Mouse (Mus musculus) layer of hippocampus, postnatal 36 days (tissue): ENCODE data around the gene A930033H14Rik. TPM values are rescaled to one million over a fixed set of nuclear protein-coding genes. Genes with fewer than 3 reads are reported as not detected.
A peak's percentile ranks its signal among the peaks of the same experiment; 100 is the strongest.

Source experiments
- DNase-seq, 2 experiments: peaks; one replicate each; pipeline ENCODE4 v3.0.0; 2022
- total RNA-seq, 2 experiments: library from RNA; stranded (reverse); gene quantifications; 2 replicates each; pipeline ENCODE4 v1.2.3; 2021

A930033H14Rik gene
- total RNA-seq, 2 experiments from 2014 or later: 2.7 TPM

DNA sequence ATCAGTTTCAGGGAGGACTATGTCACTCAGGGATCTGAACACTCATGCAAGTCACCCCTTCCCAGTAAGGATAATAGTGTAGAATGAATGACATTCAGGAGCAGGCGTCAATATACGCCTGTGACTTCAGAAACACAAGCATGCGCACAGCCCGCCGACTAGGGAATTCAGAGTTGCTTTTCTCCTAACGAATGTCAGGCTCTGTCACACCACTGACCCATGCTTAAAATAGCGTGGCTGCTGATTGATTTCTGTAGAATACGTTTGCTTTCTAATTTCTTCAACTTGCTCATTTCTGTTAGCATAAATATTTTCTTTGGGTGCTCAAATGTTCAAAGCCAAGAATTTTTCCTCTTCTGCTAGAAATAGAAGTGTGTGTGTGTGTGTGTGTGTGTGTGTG is 13.1 kb upstream of the A930033H14Rik start:
- DNase-seq: no peak

DNA sequence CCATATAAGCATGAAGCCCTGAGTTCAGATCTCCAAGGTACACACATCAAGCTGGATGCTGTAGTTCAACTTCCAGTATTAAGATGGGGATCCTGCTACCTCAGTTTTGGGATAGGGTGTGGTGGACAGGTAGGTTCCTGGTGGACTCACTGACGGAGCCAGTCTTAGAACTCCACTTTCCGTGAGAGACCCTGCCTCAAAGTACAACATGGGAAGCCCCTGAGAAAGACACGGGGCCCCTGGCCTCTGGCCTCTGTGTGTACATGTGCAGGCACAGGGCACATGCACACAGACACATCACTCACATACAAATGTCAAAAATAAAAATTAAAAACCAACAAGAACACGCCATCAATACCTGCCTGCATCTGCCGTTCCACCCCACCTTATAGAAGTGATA is 12.6 kb upstream of the A930033H14Rik start:
- no peak for DNase-seq

DNA sequence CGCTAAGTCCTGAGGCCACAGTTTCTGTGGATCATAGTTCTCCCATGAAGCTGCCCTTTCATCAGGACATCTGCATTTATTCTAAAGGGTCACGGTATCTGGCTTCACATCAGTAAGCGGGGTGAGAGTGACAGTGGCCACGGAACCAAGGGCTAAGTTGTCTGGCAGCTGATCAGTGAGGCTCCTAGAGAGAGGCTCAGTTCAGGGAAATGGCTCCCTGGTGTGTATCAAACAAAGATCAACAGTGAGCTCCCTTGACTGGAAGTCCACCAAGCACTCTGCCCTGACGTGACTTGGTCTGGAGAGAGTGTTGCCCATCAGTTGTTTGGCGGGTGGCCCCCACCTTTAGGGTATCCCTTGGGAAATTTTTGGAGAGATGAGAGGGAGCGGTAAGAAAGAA is 11.4 kb upstream of the A930033H14Rik start:
- DNase-seq: no peak

DNA sequence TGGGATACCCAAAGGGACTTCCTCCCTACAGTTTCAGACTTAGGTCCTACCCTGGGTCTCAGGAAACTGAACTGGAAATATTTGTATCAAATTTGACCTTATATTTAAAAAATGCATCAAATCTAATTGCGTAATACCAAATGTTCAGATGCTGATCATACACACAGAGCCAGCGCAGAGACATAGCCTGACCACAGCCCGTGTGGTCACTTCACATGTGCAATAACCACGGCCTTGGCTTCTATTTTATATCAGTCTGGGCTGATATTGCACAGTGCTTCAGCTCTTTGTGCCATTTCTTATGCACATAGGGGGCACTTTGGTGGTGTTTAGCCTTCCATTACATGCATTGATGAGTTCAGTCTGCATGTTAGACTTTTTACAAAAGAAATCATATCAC is 10.3 kb upstream of the A930033H14Rik start:
- DNase-seq: no peak

DNA sequence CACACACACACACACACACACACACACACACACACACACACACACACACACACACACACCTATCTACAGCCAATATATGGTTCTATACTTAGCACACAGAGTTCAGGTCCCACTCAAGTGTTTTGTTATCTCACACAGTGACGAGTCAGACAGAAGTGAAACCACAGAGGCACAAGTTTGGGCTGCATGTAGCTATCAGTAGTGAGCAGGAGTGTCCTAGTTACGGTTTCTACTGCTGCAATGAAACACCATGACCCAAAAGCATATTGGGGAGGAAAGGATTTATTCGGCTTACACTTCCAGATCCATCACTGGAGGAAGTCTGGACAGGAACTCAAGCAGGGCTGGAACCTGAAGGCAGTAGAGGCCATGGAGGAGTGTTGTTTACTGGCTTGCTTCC is 9.1 kb upstream of the A930033H14Rik start:
- no peak for DNase-seq

DNA sequence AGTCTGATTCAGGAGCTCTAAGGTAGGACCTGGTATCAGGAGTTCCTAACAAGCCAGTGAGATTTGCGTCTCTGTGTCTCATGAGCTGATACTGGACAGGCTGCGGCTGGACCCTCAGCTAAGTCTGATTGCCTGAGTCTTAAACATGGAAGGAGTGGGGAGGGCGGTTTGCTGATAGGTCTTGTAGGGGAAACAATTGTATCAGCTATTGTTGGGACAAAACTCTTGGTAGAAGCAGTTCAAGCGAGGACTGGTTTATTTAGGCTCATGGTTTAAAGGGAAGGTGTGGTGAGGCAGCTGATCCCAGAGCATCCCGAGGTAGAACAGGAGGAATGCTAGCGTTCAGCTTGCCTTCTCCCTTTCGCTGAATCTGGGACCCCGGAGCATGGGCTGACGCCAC is 8.2 kb upstream of the A930033H14Rik start:
- DNase-seq: no peak

DNA sequence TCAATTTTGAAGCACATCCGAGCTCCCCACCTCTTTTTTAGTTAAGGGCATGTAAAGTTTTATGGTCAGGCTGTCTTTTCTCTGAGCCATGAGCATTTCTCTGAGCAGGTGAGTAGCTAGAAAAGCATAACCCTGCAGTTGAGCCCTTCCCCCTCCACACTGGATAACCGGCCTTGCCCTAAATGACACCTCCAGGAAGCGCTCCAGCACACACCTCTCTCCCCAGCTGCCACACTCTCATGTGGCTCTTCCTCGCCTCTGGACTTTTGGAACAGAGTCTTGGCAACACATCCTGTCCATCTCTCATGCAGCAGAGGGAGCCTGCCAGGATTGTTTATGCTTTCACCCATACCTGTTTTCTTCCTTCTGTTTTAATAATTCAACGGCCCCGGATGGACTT is 7.4 kb upstream of the A930033H14Rik start:
- DNase-seq: no peak

DNA sequence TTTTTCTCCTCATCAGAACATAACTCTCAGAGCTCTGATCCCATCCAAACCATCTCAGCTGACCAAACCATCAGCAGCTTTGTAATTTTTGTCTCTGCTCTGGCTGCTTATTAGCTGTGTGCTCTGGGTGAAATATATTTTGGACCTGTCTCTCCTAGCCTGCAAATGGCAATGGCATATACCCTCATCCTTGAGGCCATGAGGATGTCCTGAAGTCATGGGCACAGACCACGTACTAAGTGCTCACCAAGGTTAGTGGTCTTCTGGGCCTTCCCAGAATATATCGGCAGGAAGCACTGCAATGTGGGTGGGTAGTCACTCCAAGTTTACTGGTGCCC is 6.4 kb upstream of the A930033H14Rik start:
- no peak for DNase-seq

DNA sequence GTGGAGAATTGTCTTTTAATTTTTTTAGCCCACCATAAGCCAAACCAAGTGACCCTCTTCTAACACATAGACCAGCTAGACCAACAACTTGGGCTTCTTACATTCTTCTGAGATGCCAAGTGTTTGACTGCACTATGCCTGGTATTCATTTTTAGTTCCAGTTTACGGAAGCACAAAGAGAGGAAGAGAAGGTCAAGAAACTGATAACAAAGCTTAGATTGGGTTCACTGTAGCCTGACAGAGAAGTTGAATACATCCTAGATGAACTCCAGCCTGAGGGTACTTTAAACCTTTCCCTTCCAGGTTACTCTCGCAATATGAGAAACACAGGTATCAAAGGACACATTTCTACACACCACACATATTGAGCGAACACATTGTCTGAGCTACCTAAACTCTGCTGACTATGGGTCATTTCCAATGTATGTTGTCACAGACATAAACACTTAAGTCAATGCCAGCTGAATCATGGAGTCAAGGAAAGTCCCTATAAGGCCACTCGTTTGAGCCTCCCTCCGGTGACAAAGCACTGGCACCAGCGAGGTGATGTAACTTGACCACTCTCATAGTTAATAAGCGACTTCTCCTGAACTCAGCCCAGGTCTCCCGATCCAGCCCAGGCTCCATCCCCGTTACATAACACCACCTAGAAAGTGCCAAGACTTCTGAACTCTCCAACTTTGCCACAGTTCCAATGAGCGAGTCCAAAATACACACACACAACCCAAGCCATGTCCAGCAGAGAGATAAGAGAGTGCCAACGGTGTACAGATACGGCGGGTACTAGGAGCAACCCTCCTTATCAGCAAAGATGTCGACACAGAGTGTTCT is 5.8 kb upstream of the A930033H14Rik start:
- no peak for DNase-seq

DNA sequence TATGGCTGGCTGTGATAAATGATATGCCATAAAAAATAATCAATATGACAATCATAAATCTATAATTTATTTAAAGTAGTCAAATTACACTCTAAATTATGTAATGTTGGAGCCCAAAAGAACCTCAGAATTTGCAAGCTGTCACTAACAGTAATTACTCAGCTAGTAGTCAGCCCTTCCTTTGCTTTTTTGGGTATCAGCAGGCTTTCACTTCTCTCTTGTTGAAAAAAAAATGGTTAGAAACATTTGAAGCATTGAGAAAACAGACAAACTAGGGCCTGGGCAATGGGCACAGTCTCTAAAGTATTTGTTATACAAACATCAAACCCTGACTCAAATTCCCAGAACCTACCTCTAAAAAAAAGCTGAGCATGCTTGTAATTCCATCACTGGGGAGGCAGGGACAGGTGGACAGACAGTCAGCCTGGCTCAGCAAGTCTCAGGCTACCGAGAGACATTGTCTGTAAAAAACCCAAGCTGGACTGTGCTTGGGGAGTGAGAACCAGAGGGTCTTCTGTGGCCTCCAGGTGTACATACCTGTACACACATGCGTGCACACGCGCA is 4.3 kb upstream of the A930033H14Rik start:
- no peak for DNase-seq

DNA sequence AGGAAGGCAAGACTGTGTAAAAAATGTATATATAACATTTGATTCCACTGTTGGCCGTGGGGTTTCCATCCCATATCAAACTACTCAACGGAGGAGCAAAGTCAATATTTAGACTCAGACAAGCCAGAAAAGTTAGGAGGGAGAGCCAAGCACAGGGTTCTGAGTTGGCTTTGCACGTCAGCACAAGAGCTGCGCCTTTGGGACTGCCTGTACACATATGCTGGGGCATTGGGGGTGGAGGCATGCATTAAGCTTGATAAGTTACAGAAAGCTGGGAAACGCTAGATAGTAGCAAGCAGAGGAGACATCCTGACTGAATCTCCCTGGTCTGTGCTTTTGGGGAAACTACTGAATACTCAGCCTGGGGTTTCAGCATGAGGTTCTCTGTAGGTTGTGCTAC is 1.1 kb upstream of the A930033H14Rik start:
- DNase-seq: no peak

DNA sequence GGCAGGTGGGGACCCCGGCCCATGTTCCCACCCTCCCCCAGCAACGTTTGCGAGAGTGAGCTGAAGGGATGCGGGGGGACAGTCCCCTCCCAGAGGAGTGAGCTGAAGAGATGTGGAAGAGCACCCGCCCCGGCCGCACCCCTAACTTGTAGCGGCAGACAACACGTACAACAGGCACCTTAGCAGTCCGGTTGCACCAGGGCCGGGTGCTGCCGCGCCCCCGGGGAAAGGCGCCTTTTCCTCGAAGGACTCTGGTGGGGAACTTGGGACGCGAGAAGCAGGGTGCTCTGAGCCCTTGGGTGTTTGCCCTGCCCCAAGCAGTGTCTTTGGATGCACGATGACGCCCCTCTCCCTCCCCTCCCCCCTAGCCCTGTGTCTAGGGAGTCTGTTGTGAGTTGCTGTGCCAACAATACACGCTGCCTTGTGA is 566 bp upstream of the A930033H14Rik start:
- no peak for DNase-seq

DNA sequence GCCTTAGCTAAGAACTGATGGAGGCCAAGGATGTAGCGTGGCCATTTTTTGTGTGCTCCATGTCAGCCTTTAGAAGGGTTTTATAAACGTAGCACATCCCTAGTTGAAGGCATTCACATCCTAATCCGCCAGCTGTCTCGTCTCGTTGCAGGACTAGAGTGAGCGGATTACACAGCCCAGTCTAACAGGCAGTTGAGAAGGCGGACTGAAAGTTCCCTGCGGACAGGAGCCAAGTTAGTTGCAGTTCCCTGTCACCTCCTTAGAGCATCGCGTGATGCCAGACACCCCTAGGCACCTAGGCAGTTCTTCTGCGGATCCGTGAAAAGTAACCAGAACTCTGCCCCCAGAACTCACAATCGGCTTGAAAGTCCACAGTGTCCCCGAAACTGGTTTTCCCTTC is 922 bp downstream of the A930033H14Rik start:
- peak in 1 of 2 experiments; percentile 14 for DNase-seq

DNA sequence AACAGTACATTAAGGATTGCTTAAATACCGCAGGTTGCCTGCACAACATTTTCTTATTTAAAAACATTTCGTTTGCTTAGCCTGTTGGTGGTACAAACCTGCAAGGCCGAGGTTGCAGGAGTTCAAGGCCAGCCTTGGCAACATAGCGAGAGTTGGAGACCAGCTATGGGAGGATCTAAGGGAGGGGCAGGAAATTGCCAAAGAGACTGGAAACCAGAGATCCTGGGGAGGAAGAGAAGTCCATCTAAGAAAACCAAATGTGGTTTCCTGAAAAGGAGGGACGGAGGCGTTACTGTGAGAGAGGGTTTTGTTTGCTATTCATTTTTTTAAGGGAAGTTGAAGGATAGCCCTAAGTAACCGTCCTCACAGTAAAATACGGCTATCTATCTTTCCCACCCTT is 1.3 kb downstream of the A930033H14Rik start:
- DNase-seq: no peak

DNA sequence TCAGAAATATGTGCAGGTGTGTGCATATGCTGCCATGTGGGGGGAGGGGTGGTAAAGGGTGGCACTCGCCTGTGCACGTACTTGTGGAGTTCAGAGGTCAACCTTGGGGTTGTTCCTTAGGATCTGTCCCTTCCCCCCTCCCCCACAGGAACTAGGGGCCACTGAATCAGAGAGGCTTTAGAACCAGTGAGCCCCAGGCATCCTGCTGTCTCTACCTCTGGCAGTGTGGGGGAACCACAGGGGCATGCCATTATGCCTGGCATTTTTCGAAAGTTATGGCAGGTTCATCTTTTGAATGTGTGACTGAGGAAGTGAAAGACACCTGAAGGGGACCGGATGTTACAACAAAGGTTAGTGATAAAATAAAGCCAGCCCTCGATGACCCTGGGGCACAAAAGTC is 2.2 kb downstream of the A930033H14Rik start:
- DNase-seq: no peak

DNA sequence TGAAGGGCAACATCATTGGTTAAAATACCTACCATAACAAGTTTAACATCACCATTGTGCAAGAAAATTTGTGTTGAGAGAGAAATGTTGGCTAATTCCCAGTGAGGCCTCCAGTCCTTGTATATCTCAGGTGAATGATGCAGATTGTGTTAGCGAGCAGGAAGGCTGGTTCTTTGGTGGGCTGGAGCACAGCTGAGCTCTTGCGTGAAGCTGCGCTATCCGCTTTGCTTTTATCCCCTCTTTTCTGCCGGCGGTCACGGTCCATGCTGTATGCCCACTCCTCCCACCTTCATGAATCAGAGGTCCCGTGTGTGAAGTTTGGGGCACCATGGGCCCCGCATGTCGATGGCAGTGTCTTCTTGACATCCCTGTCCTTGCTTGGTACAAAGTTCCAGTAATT is 2.9 kb downstream of the A930033H14Rik start:
- DNase-seq: no peak

DNA sequence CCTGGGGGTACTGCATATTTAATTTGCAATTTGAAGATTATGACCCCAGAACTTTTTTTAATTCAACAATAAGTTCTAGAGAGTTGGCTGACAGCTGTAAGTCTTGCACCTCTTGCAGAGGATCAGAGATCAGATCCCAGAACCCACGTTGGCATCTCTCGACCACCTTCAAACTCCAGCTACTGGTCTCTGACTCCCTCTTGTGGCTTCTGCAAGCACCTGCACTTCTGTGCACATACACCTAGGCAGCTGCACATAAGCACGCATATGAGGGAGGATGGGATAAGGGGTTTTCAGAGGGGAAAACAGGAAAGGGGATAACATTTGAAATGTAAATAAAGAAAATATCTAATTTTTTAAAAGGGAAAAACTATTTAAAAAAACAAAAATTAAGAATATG is 4.2 kb downstream of the A930033H14Rik start:
- DNase-seq: no peak

DNA sequence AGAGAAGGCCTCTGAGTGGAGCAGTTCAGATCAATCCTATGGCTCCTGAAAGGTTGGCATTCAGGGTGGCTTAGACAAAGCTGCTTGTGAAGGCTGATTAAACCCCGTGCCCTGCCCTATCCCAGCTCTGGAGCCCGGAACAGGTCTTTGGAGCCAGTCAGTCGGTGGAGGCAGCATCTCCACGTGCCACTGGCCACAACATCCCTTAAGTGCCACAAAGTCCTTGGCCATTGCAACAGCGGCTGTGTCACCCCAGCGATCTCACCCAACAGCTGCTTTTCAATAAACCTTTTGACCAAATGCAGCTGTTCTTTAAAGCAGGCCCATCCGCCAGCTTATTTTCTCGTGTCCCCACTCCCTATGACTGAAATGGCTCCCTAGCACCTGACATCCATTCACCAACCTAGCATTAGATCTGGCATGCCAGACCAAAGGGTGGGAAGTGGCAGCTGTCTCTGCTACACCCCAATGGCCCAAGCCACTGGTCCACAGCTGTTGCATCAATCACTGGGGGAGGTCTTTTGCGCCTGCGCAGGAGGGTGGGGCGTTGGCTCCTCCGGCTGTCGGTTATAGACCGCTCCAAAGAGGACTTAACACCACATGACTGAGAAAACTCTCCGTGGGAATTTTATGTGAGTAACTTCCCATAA is 4.8 kb downstream of the A930033H14Rik start:
- DNase-seq: no peak

DNA sequence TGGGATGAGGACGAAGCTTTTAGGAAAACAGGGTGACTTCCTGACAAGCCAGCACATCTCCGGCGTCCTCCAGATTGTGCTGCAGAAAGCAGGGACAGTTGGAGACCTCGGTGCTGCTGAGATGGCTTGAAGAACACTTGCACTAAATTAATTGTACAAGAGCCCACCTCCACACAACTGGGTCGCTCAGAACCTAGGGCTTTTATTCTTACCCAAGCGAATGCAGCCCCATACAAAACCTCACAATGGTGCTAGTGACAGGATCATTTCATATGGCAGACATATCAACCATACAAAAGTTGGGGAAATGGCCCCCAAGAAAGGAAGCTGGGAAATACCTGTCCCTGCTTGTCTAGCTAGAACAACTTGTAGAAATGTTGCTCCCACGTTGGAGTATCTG is 5.4 kb downstream of the A930033H14Rik start:
- DNase-seq: no peak

DNA sequence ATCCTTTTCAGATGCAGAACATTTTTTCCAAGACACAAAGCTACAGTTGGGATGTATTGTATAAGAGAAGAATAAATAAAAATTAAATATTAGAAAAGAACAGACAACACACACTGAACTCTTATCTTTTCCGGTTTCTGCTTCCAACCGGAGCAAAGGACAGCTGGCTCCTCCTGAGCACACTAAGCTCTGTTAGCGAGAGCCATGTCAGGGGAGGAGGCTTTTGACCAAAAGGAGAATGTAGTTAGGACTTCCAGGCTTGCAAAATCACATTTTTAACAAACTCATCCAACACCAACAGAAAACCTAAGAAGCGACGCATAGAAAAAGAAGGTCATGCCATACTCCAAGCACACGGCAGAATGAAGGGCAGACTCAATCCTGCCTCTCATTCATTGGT is 6.8 kb downstream of the A930033H14Rik start:
- DNase-seq: no peak

DNA sequence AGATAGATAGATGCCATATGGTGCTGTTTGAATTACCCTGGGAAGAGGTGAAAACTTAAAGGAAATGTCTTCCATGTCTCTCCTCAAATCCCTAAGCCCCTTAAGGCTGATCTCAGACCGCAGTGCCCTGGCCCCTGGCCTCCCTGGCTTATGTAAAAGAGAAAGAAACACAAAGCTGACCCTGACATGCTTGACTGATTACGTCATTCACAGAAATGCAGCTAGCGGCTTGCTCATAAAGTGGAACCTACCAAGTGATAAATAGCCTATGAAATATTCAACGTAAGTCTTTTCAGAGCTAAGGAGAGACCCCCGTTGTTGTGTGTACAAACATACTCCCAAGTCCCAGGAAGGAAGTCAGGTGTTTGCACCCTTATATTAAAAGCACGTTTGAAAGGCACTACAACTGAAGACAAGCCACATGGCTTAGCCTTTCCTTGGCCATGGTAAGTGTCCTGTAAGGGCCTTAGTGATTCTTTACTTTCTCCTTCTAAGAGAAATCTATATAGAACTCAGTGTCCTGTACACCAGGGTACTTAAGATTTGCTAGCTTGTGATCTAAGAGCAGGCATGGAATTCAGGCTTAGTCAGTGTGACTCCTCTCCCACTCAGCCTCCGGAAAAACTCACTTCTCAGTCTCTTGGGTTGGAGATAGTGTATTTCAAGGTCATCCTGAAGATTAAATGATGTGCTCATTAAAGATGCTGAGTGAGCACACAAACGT is 8.1 kb downstream of the A930033H14Rik start:
- DNase-seq: no peak

DNA sequence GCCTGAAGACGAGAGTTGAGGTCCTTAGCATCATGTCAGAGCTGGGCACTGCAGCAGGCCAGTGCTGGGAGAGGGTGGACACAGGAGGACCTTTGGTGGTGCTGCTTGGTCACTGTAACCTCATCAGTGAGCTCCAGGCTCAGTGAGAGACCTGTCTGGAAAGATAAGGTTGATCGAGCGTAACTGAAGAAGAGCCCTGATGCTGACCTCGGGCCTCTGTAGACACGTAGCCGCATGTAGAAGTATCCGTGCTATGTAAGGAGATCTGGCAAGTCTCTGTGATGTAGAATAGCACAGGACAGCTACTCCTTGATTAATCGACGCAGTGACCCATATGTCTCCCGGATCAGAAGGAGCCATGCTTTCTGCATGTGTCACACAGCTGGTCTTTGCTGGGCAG is 19.2 kb downstream of the A930033H14Rik start:
- DNase-seq: no peak

DNA sequence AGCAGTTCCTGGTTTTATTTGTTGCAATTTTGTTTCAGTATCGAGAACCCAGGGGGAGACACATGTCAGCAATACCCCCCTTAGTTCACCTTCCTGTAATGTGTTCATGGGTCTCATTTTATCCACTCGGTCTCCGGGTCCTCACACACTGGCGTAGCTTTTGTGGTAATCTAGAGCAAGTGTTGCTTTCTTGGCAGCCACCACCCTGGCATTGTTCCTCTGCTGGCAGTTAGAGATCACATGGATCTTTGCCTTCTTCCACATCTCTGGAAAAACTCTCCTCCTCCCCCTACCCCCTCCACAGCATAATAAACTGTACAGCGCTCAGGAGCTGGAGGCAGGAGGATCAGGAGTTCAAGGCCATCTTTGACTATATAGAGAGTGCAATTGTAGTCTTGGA is 20.6 kb downstream of the A930033H14Rik start:
- no peak for DNase-seq
